Mouse (Mus musculus) 416B (cell line): Measurements from ENCODE around the gene Olfr1322.

Source experiments
- DNase-seq: peaks from one replicate; pipeline ENCODE4 v3.0.0; 2011; ENCODE audit warnings: low read depth

Gene Olfr1322

DNA sequence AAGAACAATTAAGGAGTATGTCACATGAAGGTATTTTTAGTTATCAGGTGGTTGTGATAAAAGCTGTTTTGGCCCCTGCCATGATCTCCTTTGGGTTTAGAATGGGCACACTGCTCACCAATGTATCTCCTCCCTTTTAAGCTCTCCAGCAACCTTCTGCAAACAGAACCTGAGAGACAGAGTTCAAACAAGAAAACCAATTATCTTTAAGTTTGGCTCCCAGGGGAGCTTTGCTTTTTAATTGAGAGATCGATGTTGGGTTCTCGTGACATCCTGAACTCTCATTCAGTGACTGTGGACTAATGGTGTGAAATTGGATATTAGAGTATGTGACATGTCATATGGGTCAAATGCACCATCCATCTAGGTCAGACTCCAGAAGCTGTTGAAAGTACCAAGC, at the start of gene Olfr1322:
Gene Olfr1322, minus strand, starts transcription at position 101 of the 400 bp plus-strand sequence.
- no peak for DNase-seq

DNA sequence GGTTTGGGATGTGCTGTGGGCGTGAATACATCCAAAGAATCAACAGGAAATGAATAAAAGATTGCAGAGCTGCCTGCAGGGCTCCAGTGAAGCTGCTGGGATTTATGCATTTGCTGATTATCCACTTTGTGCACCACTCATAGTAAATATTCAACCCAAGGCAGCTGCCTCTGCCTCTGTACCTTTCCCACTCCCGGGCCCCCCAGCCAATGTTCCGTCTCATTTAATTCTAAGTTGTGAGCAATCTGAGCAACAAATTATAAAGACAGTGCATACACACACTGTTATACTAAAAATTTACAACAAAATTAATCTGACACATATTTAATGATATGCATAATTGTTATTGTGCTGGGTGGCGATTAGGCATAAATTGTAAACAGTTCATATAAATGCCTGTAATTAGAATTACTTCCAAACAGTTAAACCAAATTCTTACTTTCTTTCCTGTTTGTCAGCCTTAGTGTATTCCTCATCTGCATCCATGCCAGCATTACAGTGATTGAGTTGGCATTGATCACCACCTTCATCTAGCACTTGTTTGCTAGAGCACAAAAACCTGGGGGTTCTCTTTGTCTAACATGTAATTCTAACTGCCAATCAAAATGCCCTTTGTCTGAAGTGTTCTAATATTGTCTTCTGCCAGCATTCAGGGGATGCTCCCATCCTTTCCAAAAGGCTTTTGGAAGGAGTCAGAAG, 13.5 kb downstream of the Olfr1322 start:
- no peak for DNase-seq
